Mouse (Mus musculus): ENCODE results near the gene Iqcb1.

Iqcb1 gene

DNA sequence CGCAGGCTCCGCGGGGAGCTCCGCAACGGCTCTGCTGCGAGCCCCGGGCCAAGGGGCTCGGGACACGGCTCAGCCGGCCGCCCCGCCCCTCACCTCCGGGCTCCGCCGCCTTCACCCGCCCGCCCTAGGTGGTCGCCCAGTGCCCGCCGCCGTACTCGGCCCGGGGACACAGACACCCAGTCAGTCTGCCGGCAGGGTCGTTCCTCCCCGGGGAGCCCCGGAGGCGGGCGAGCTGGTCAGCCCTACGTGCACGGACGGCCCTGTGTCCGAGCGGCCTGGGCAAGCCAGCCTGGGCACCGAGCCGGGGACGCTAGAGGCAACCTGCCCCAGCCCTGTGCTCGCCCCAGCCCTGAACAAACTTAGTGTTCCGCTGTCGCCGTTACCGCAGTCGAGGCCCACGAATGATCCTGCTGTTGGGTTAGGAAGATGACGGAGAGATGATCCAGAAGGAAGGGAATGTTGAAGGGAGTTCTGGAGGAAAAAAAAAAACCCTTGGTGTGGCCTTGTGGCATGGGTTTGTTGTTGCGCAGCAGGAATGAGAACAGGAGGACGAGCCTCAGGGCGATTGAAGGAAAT lies 47.2 kb downstream of the Iqcb1 start:
- no peak for DNase-seq (ENCODE audit: low spot score)

DNA sequence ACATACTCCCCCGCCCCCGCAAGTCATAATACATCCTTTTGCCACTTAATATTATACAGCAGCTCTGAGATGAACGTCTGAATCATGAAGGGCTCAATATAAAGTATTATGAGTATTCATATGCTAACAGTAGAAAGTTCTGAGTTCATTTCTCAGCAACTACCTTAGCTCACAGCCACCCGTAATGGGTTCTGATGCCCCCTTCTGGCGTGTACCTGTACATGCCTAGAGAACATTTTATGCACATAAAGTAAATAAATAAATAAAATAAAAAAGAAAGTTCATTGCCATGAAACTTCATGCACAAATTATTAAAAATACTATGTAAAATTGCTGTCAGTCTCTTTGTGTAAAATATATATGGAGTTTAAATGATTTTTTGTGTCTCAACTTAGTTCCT lies 49.1 kb downstream of the Iqcb1 start:
- DNase-seq (ENCODE audit: low spot score) = peak; percentile 11

DNA sequence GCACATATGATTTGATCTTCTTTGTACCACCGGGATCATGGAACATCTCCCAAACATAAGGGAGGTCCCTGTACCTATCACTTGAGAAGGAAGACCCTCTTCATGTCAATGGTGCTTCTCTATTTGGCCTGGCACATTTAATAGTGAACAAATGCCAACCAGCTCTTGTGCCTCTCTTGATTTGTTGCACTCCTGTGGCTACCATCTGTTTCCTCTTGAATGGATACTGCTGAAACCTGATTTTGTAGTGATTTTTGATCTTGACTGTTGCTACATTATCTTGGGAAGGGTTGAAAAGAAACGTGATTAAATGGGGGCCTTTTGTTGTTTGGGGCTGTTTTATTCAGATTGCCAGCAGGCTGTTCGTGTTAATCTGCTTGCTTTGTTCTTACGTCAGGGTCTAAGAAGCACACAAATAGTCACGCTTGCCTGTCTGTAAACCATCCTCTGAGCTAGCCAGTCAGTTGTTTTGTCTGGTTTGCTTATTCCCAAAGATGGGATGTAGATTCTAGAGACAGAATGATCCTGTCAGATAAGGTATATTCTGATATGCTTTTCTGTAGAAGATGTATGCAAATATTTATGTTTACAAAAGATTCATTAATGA lies 54.7 kb downstream of the Iqcb1 start:
- DNase-seq (ENCODE audit: low spot score) = no peak

DNA sequence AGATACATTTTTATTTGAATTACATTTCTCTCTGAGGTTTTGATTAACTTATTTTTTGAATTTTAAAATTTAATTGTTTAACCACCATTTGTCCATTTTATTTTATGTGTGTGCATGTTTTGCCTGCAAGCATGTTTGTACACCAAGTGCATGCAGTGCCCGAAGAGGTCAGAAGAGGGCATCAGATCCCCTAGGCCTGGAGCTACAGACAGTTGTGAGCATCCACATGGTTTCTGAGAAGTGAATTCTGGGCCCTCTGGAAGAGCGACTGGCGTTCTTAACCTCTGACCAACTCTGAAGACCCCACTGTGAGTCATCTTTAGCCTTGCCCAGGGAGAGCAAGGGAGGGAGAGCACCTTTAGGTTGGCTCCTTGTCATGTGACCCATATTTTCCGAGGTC lies 56.7 kb downstream of the Iqcb1 start:
- DNase-seq (ENCODE audit: low spot score) = peak; percentile 43

DNA sequence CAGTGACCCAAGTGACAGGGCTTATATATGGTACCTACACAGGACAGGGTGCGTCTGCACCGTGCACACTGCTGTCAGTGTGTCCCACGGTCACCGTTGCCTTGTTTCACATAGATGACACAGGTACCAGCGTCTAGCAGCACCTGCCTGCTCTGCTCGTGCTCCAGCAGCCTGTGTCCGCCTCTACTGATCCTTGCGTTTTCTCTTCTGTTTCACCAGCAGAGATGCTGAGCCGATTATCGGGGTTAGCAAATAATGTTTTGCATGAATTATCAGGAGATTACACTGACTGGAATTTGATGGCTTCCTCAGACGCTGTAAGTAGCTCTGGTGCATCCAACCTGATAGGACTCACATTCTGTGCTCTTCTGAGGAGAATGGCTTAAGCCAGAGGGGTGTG lies 57.7 kb downstream of the Iqcb1 start:
- DNase-seq (ENCODE audit: low spot score) = no peak

DNA sequence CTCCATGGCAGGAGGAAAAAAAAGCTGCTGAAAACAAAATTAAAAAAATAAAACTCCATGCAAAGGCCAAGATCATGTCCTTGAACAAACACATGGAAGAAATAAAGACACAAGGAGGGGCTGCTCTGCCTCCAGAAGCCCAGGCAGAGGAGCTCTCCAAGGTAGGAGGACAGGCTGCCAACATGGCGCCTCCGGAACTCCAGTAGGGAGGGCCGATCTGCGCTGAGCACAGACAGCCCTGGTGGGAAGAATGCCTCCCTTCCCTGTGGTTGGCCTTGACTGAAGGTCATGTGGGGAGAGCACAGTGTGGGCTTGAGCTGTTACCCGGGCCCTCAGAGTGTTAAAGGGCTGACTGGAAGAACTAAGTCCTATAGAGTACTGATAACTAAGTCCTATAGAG lies 59.4 kb downstream of the Iqcb1 start:
- DNase-seq (ENCODE audit: low spot score) = no peak

DNA sequence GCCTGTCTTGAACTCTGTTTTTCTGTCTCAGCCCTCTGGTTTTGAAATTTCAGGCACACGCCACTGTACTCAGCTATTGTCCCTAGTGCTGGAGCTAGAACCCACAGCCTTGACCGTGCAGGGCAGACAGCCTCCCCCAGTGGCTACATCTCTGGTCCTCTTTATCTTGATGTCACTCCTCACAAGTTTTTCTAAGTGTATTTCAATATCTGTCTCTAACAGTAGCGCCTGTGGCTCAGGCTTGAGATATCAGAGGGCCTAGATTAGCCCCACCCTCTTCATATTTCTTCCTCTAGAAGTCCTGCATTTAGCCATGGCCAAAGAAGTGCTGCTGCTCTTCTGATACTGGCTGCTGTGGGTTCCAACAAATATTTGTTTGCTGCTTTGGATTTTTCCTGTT lies 62.4 kb downstream of the Iqcb1 start:
- DNase-seq (ENCODE audit: low spot score) = no peak

DNA sequence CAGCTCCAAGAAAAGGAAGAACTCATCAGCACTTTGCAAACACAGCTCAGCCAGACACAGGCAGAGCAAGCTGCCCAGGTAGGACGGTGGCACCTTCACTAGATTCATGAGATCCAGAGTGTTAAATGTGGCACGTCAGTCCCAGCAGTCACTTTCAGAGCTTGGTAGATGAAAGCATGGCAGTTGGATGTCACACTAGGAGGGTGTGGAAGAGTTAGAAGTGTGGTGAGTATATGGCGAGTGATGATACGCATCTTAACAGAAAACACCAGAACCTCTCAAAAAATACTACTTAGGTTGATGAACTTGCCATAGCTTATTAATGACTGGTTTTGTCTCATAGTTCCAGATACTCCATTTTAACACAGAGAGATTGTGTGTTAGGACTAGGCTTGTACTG lies 63.2 kb downstream of the Iqcb1 start:
- DNase-seq (ENCODE audit: low spot score) = no peak

DNA sequence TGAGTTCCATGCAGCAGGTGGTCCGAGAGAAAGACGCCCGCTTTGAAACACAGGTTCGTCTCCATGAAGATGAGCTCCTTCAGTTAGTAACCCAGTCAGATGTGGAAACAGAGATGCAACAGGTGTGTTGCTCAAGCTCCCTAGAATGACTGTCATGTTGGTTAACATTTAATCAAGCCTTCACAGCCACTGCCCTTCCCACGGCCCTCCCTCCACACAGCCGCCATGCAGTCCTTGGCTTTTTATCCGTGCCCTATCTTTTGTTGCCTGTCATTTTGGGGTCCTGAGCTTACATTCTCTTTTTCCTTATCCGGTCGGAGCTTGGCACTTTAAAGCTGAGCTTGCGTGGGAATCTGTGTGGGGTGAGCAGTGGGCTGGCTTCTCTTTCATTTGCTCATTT lies 65.1 kb downstream of the Iqcb1 start:
- no peak for DNase-seq (ENCODE audit: low spot score)

DNA sequence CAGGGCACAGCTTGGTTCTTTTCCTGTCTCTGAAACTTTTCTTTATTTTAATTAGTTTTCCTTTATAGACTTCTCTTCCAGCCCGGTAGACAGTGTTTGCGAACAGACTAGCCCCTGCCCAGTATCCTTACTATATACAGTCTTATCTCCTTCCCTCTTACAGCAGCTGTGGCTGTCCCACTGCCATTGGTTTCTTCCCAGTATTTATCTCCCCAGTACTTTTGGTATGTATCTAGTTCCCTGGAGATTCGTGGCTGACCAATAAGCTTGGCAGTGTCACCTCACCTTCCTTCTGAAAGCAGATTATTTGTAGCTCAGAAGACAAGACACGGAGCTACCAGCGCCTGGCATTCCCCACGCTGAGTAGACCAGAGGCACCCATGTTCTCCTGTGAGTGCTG lies 68.5 kb downstream of the Iqcb1 start:
- DNase-seq (ENCODE audit: low spot score) = no peak

DNA sequence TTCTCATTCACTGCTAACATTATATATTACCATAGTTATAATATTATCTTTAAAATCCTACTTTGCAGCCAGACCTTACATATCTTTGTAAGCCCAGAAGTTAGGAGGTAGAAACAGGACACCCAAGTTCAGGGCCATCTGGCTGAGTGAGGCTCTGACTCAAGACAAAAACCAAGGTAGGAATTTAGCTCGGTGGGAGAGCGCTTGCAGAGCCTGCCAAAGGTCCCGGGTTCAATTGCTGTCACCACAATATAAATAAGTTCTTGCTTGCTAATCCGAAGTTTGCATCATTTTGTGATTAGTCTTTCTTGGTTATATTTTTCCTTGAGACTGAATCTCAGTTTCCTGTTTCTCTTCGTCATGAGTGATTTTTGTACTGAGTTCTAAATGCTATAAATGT lies 75.0 kb downstream of the Iqcb1 start:
- DNase-seq (ENCODE audit: low spot score) = no peak

DNA sequence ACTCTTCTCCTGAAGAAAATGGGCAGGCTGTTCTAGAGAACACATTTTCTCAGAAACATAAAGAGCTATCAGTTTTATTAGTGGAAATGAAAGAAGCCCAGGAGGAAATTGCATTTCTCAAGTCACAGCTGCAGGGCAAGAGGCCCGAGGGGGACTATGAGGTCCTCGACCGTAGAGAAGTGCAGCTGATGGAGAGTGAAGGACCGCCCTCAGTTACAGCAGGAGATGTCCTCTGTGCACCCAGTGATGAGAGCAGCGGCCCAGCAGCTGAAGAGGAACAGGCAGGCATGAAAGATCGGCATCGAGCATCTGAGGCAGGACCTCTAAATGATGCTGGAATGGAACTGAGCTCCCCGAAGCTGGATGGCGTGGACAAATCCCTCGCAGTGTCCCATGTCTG lies 83.7 kb downstream of the Iqcb1 start:
- no peak for DNase-seq (ENCODE audit: low spot score)

DNA sequence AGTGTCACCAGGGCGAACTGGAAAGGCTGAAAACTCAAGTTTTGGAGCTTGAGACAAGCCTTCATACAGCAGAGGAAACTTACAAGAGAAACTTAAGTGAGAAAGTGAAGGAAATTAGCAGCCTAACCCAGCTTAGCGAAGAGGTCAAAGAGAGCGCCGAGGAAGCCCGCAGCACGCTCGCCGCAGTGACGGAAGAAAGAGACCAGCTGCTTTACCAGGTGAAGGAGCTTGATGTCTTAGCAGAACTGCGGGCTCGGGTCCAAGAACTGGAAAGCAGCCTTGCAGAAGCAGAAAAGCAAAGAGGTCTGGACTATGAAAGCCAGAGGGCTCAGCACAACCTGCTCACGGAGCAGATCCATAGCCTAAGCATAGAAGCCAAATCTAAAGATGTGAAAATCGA lies 84.1 kb downstream of the Iqcb1 start:
- no peak for DNase-seq (ENCODE audit: low spot score)

DNA sequence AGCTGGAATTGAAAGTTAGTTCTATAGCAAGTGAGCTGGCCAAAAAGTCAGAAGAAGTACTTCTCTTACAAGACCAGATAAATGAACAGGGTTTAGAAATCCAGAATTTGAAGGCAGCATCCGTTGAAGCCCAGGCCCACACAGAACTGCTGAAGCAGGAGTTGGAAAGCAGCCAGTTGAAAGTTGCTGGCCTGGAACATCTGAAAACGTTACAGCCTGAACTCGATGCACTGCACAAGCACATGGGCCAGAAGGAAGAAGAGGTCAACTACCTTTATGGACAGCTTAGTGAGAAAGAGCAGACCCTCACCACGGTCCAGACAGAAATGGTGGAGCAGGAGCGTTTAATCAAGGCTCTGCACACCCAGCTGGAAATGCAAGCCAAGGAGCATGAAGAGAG lies 86.0 kb downstream of the Iqcb1 start:
- DNase-seq (ENCODE audit: low spot score) = no peak

DNA sequence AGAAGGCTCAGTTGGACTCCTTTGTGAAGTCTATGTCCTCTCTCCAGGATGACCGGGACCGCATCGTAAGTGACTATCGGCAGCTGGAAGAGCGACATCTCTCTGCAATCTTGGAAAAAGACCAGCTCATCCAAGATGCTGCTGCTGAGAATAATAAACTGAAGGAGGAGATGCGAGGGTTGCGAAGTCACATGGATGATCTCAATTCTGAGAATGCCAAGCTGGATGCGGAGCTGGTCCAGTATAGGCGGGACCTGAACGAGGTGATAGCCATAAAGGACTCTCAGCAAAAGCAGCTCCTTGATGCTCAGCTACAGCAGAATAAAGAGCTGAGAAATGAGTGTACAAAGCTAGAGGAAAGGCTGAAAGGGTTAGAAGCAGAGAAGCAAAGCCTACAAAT lies 90.3 kb downstream of the Iqcb1 start:
- no peak for DNase-seq (ENCODE audit: low spot score)

DNA sequence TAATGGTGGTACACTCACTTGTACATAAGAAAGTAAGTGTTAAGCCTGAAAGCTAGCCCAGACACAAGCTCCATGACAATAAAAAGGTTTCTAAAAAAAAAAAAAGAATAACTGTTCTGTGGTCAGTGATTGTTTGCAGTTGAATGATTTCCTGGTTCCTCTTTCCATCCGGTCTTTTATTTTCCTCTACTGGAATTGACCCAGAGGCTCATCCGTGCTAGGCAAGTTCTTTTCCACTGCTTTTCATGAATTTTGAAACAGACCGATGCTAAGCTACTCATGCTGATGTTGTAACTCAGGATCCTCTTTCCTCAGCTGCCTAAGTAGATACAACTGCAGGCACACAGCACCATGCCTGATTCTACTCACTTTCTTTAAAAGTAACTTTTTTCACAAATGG lies 92.2 kb downstream of the Iqcb1 start:
- no peak for DNase-seq (ENCODE audit: low spot score)

DNA sequence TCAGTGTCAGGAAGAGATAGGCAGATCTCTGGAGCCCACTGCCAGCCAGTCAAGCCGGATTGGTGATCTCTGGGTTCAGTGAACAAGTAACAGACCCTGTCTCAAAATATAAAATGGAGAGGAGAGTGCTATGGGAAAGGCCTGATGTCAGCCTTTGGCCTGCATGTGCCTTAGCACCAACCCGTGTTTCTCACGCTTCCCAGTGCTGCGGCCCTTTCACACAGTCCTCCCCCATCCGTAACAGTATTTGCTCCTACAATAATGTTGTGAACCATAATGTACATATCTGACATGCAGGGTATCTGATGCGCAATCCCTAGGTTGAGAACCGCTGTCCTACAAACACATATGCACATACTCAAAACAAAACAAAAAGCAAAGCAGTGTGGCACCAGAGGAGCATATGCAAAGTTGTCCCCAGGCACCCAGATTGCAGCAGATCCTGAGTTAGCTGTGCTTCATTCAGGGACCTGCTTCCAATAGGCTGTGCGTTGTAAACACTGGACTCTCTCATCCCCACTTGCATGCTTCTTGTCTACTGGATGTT lies 93.0 kb downstream of the Iqcb1 start:
- no peak for DNase-seq (ENCODE audit: low spot score)

DNA sequence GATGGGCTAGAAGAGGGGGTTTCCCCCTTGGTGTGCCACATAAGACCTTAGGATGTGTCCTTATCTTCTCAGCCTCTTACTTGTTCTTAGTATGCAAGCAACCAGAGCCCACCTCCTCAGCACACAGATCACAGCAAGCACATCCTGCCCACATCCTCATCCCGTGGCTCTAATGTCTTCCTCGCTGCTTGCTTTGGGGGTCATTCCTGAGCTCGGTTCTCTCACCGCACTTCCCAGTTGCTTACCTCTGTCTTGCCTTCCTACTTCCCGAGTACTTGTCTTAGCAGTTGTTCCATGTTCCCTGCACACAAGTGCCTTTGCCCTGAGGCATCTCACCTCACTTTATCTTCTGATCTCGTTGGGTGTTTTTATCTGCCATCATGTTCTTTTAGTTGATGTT lies 93.8 kb downstream of the Iqcb1 start:
- DNase-seq (ENCODE audit: low spot score) = no peak

All from retina, embryonic 14.5 days (tissue).